8 mouse cellular contexts compared by ENCODE assay signal in genomic region chr9:15976959-15977663, GRCm38 (mm10).
A peak's percentile ranks its signal among the peaks of the same experiment; 100 is the strongest.
DNase-seq lines count a peak whose midpoint lies in the region; ATAC-seq lines count a peak whose summit lies in the region.

No protein-coding gene starts in this region.

- H3K4me2 ChIP-seq in midbrain, embryonic 13.5 days (replicated peaks), result no peak overlapping the region

- no peaks in the 10 kb centered on the region for H3K27me3 ChIP-seq in midbrain, embryonic 13.5 days
- no peaks in the 10 kb centered on the region for H3K27me3 ChIP-seq in midbrain, embryonic 10.5 days (ENCODE audit: low read depth, poor library complexity, severe bottlenecking)

- H3K36me3 ChIP-seq in midbrain, embryonic 13.5 days, result no peaks in the 10 kb centered on the region
- peaks cover 4% of the 10 kb centered on the region for H3K36me3 ChIP-seq in midbrain, embryonic 10.5 days

- H3K4me1 ChIP-seq in midbrain, embryonic 13.5 days (replicated peaks), result peaks cover 11% of the 10 kb centered on the region
- no peaks in the 10 kb centered on the region for H3K4me1 ChIP-seq in midbrain, embryonic 10.5 days

- ATAC-seq in midbrain, embryonic 13.5 days, result peak; percentile 65

- peak; percentile 15 for DNase-seq in embryo, embryonic 11 days
- DNase-seq in embryo, embryonic 9.5 days (ENCODE audit: extremely low spot score), result no peak
- no peak for DNase-seq in midbrain, embryonic 10.5 days (ENCODE audit: low spot score)
- peak; percentile 46 to 53 for DNase-seq in kidney, postnatal 4 days
- DNase-seq in skeletal muscle tissue, adult 2 months (ENCODE audit: low read depth, low spot score), result peak; percentile 7
- no peak for DNase-seq in adipocyte (ENCODE audit: low spot score)
- DNase-seq in yolk sac, embryonic 10.5 days (ENCODE audit: low spot score), result no peak

- no peak overlapping the region for H3K9ac ChIP-seq in midbrain, embryonic 13.5 days (replicated peaks)

- peak overlapping the region; percentile 56; the same call in 1 of the 2 replicates for H3K27ac ChIP-seq in midbrain, embryonic 13.5 days
- H3K27ac ChIP-seq in midbrain, embryonic 10.5 days (replicated peaks), result no peak overlapping the region

- WGBS in midbrain, embryonic 13.5 days, result 54% methylated on average over 12 of the region's 12 CpGs
- 72% methylated on average over 12 of the region's 12 CpGs for WGBS in midbrain, embryonic 10.5 days

- no peak overlapping the region for H3K4me3 ChIP-seq in midbrain, embryonic 13.5 days (replicated peaks)
- no peak overlapping the region for H3K4me3 ChIP-seq in midbrain, embryonic 10.5 days

- H3K9me3 ChIP-seq in midbrain, embryonic 13.5 days, result no peaks in the 10 kb centered on the region
- no peaks in the 10 kb centered on the region for H3K9me3 ChIP-seq in midbrain, embryonic 10.5 days (replicated peaks)

Comparison
In these comparisons a context has a peak if more than half of its experiments do, and no peak if none do; other contexts are left out.
1. DNase-seq: peak in embryo, embryonic 11 days (single experiment), kidney, postnatal 4 days (2 of 2) and skeletal muscle tissue, adult 2 months (single experiment); none in embryo, embryonic 9.5 days (single experiment), midbrain, embryonic 10.5 days (single experiment), adipocyte (single experiment) and yolk sac, embryonic 10.5 days (single experiment).